Mouse (Mus musculus): ENCODE measurements around the gene 2700097O09Rik.
"Not testable (repeated sequence)": the region's sequence is repeated elsewhere in the genome, so short reads cannot be mapped to it uniquely, and the experiment has no call there.

2700097O09Rik gene

GRCm38 (mm10) chr12:55049731-55050353 is 30.1 kb downstream of the 2700097O09Rik start:
- DNase-seq (ENCODE audit: extremely low read depth, insufficient read length, low spot score) = no peak

GRCm38 (mm10) chr12:55041011-55041410 is 38.9 kb downstream of the 2700097O09Rik start:
- no peak for DNase-seq (ENCODE audit: extremely low read depth, insufficient read length, low spot score)

- DNase-seq (ENCODE audit: extremely low read depth, insufficient read length, low spot score) = peak; percentile 26
Observed at GRCm38 (mm10) chr12:55027088-55027487, 52.8 kb downstream of the 2700097O09Rik start.

GRCm38 (mm10) chr12:55023284-55023683 is 56.6 kb downstream of the 2700097O09Rik start:
- no peak for DNase-seq (ENCODE audit: extremely low read depth, insufficient read length, low spot score)

GRCm38 (mm10) chr12:55019421-55019877 is 60.5 kb downstream of the 2700097O09Rik start:
- no peak for DNase-seq (ENCODE audit: extremely low read depth, insufficient read length, low spot score)

GRCm38 (mm10) chr12:55017119-55017721 is 62.7 kb downstream of the 2700097O09Rik start:
- DNase-seq (ENCODE audit: extremely low read depth, insufficient read length, low spot score) = no peak

- no peak for DNase-seq (ENCODE audit: extremely low read depth, insufficient read length, low spot score)
Observed at GRCm38 (mm10) chr12:55016339-55017118, 63.4 kb downstream of the 2700097O09Rik start.

- DNase-seq (ENCODE audit: extremely low read depth, insufficient read length, low spot score) = no peak
Observed at GRCm38 (mm10) chr12:55015428-55015827, 64.5 kb downstream of the 2700097O09Rik start.

- no peak for DNase-seq (ENCODE audit: extremely low read depth, insufficient read length, low spot score)
Observed at GRCm38 (mm10) chr12:55013626-55014398, 66.1 kb downstream of the 2700097O09Rik start, which contains the start of gene Baz1a. Gene Baz1a (minus strand): TSS chr12:55014348.

GRCm38 (mm10) chr12:55013031-55013430 is 66.9 kb downstream of the 2700097O09Rik start:
- no peak for DNase-seq (ENCODE audit: extremely low read depth, insufficient read length, low spot score)

GRCm38 (mm10) chr12:55007361-55008008 is 72.4 kb downstream of the 2700097O09Rik start:
- DNase-seq (ENCODE audit: extremely low read depth, insufficient read length, low spot score) = no peak

- no peak for DNase-seq (ENCODE audit: extremely low read depth, insufficient read length, low spot score)
Observed at GRCm38 (mm10) chr12:55006071-55006470, 73.8 kb downstream of the 2700097O09Rik start.

- DNase-seq (ENCODE audit: extremely low read depth, insufficient read length, low spot score) = no peak
Observed at GRCm38 (mm10) chr12:55004396-55004795, 75.5 kb downstream of the 2700097O09Rik start.

- no peak for DNase-seq (ENCODE audit: extremely low read depth, insufficient read length, low spot score)
Observed at GRCm38 (mm10) chr12:55003843-55004242, 76.1 kb downstream of the 2700097O09Rik start.

- not testable (repeated sequence) for DNase-seq (ENCODE audit: extremely low read depth, insufficient read length, low spot score)
Observed at GRCm38 (mm10) chr12:55002532-55002931, 77.4 kb downstream of the 2700097O09Rik start.

- DNase-seq (ENCODE audit: extremely low read depth, insufficient read length, low spot score) = peak; percentile 73
Observed at GRCm38 (mm10) chr12:54999016-54999690, 80.8 kb downstream of the 2700097O09Rik start.

- DNase-seq (ENCODE audit: extremely low read depth, insufficient read length, low spot score) = no peak
Observed at GRCm38 (mm10) chr12:54998411-54998810, 81.5 kb downstream of the 2700097O09Rik start.

GRCm38 (mm10) chr12:54996979-54997474 is 82.9 kb downstream of the 2700097O09Rik start:
- no peak for DNase-seq (ENCODE audit: extremely low read depth, insufficient read length, low spot score)

- no peak for DNase-seq (ENCODE audit: extremely low read depth, insufficient read length, low spot score)
Observed at GRCm38 (mm10) chr12:54995965-54996364, 83.9 kb downstream of the 2700097O09Rik start.

All from 3134 (cell line).